Mouse (Mus musculus): ENCODE measurements around the gene Gm5039. TPM values are rescaled to one million over a fixed set of nuclear protein-coding genes. Genes with fewer than 3 reads are reported as not detected.
"Not testable (repeated sequence)": the region's sequence is repeated elsewhere in the genome, so short reads cannot be mapped to it uniquely, and the experiment has no call there.

Gene Gm5039
- total and polyA plus RNA-seq, 2 experiments, result not detected

DNA sequence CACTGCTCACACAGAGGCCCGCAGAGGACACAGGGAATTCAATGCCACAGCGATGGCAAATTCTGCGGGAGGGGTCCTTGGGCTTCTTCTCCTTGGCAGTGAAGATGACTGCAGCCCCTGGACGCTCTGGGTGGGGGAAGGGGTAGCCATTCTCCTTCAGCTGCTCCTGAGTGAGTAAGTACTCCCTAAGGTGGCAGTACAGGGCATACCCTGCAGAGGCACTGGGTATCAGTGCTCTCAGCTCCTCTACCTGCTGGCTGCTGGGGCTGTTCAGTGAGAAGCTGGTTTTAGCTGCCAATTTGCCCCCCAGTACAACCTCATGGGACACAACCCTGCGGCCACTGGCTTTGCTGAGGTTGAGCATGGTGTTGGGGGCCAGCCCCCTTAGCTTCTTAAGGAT lies 38.6 kb downstream of the Gm5039 start:
- not testable (repeated sequence) for DNase-seq (ENCODE audit: extremely low read depth, low read depth, low spot score); H3K4me3 ChIP-seq (ENCODE audit: insufficient read depth, low read depth, low read length); H3K27ac ChIP-seq (replicated peaks; ENCODE audit: insufficient read depth, low read depth, low read length); H3K36me3 ChIP-seq (ENCODE audit: control insufficient read depth, insufficient read depth, low read length); H3K79me2 ChIP-seq (ENCODE audit: control insufficient read depth, insufficient read depth, low read length); H3K27me3 ChIP-seq (ENCODE audit: control insufficient read depth, insufficient read depth, low read length); H3K4me1 ChIP-seq (ENCODE audit: control insufficient read depth, insufficient read depth, low read length); H3K9ac ChIP-seq (ENCODE audit: low read depth, low read length)
- WGBS, result 86% methylated on average over 5 of the region's 5 CpGs

DNA sequence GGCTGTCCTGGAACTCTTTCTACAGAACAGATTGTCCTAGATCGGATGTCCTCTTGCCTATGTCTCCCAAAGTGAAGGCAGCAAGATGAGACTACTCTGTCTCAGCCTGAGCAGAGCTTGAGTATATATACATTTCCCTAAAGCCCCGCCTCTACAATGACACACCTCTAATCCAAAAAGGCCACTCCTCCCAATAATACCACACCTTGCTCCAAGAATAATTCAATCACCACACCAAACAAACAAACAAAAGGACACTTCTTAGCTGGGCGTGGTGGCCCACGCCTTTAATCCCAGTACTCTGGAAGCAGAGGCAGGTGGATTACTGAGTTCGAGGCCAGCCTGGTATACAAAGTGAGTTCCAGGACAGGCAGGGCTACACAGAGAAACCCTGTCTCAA lies 49.4 kb downstream of the Gm5039 start, which contains the start of gene Gm5662:
Gene Gm5662 (minus strand): TSS at position 101 of the 400 bp plus-strand sequence.
- H3K4me3 ChIP-seq (ENCODE audit: insufficient read depth, low read depth, low read length); DNase-seq (ENCODE audit: extremely low read depth, low read depth, low spot score): not testable (repeated sequence)

More for the DNA sequence above, 49.4 kb downstream of the Gm5039 start, which contains the start of gene Gm5662:
- not testable (repeated sequence) for H3K9ac ChIP-seq (ENCODE audit: low read depth, low read length); H3K79me2 ChIP-seq (ENCODE audit: control insufficient read depth, insufficient read depth, low read length); H3K27me3 ChIP-seq (ENCODE audit: control insufficient read depth, insufficient read depth, low read length); H3K27ac ChIP-seq (replicated peaks; ENCODE audit: insufficient read depth, low read depth, low read length); H3K4me1 ChIP-seq (ENCODE audit: control insufficient read depth, insufficient read depth, low read length); H3K36me3 ChIP-seq (ENCODE audit: control insufficient read depth, insufficient read depth, low read length)
- WGBS, result 83% methylated on average over 5 of the region's 5 CpGs

Other genes with a start within 250 kb of the Gm5039 start
- not detected in 2 replicates for gene Gm16368, start 240.3 kb downstream of the Gm5039 start, total RNA-seq (2014; rRNA removed)
- gene Gm16368, start 240.3 kb downstream of the Gm5039 start, polyA plus RNA-seq (2012; rRNA removed), result not detected in 2 replicates
- not detected in 2 replicates for gene Gm10436, start 141.9 kb downstream of the Gm5039 start, total RNA-seq (2014; rRNA removed)
- gene Gm10436, start 141.9 kb downstream of the Gm5039 start, polyA plus RNA-seq (2012; rRNA removed), result not detected in 2 replicates
- gene Gm8332, start 73.9 kb downstream of the Gm5039 start, total RNA-seq (2014; rRNA removed), result not detected in 2 replicates
- gene Gm8332, start 73.9 kb downstream of the Gm5039 start, polyA plus RNA-seq (2012; rRNA removed), result not detected in 2 replicates
- gene Gm5662, start 49.5 kb downstream of the Gm5039 start, total RNA-seq (2014; rRNA removed), result not detected in 2 replicates
- not detected in 2 replicates for gene Gm5662, start 49.5 kb downstream of the Gm5039 start, polyA plus RNA-seq (2012; rRNA removed)
- 13.5 and 15.0 TPM in 2 replicates for gene Adck1, start 36.5 kb upstream of the Gm5039 start, total RNA-seq (2014; rRNA removed)
- 22.6 and 24.4 TPM in 2 replicates for gene Adck1, start 36.5 kb upstream of the Gm5039 start, polyA plus RNA-seq (2012; rRNA removed)